8 mouse cellular contexts compared by ENCODE assay signal in genomic region chr11:117963091-117963793, GRCm38 (mm10). TPM values are rescaled to one million over a fixed set of nuclear protein-coding genes. Genes with fewer than 3 reads are reported as not detected.
DNase-seq lines count a peak whose midpoint lies in the region; ATAC-seq and TF ChIP-seq lines count a peak whose summit lies in the region.

No protein-coding gene starts in this region.

- peak overlapping the region; percentile 71 for H3K4me2 ChIP-seq in forebrain, embryonic 16.5 days (ENCODE audit: low read length)
- peak overlapping the region; percentile 79 for H3K4me2 ChIP-seq in lung, embryonic 15.5 days

- peak; percentile 97 for DNase-seq in ES-E14 (ENCODE audit: low read depth, low spot score)
- DNase-seq in cerebellum, adult 11-12 months: peak; percentile 86
- peak; percentile 100 for DNase-seq in heart, postnatal 4 days
- peak; percentile 94 to 95 for DNase-seq in layer of hippocampus, adult 8-10 months (ENCODE audit: low spot score in 2 of 2)
- DNase-seq in ovary, adult 18-20 months (ENCODE audit: low spot score): peak; percentile 98
- peak; percentile 94 for DNase-seq in thymus, postnatal 0 days (ENCODE audit: low spot score)

- peak; percentile 92 for ATAC-seq in forebrain, embryonic 16.5 days
- peak; percentile 84 for ATAC-seq in lung, embryonic 15.5 days (ENCODE audit: borderline replicate concordance, extremely low read depth, low FRiP score, low TSS enrichment)

- no peaks in the 10 kb centered on the region for H3K27me3 ChIP-seq in forebrain, embryonic 16.5 days (replicated peaks; ENCODE audit: control insufficient read depth, insufficient read depth, low read length)
- no peaks in the 10 kb centered on the region for H3K27me3 ChIP-seq in lung, embryonic 15.5 days

- no peaks in the 10 kb centered on the region for H3K9me3 ChIP-seq in ES-E14 (ENCODE audit: control insufficient read depth, insufficient read depth, low read depth, low read length)
- no peaks in the 10 kb centered on the region for H3K9me3 ChIP-seq in forebrain, embryonic 16.5 days (ENCODE audit: control insufficient read depth, low read length)
- no peaks in the 10 kb centered on the region for H3K9me3 ChIP-seq in lung, embryonic 15.5 days

- peak overlapping the region; percentile 61 for H3K9ac ChIP-seq in ES-E14 (ENCODE audit: insufficient read depth, low read depth, low read length, poor library complexity, severe bottlenecking)
- H3K9ac ChIP-seq in forebrain, embryonic 16.5 days (replicated peaks; ENCODE audit: low read depth, low read length): peak overlapping the region; percentile 51
- H3K9ac ChIP-seq in lung, embryonic 15.5 days: peak overlapping the region; percentile 29; the same call in 1 of the 2 replicates

- peaks cover 19 to 31% of the 10 kb centered on the region in 2 experiments; a peak in 3 of 4 replicates for H3K4me1 ChIP-seq in ES-E14 (ENCODE audit: control insufficient read depth in 2 of 2, insufficient read depth in 2 of 2, low read length in 2 of 2, poor library complexity in 1 of 2)
- peaks cover 60% of the 10 kb centered on the region for H3K4me1 ChIP-seq in forebrain, embryonic 16.5 days (replicated peaks; ENCODE audit: control insufficient read depth, insufficient read depth, low read length)
- peaks cover 86% of the 10 kb centered on the region for H3K4me1 ChIP-seq in lung, embryonic 15.5 days

- peaks cover 27% of the 10 kb centered on the region for H3K36me3 ChIP-seq in ES-E14 (ENCODE audit: control insufficient read depth, insufficient read depth, low read length, poor library complexity, severe bottlenecking)
- H3K36me3 ChIP-seq in forebrain, embryonic 16.5 days (ENCODE audit: control insufficient read depth, insufficient read depth): no peaks in the 10 kb centered on the region
- H3K36me3 ChIP-seq in lung, embryonic 15.5 days: 0 out of 2 replicates have a peak, but pooled peaks cover 6% of the 10 kb centered on the region

- peak overlapping the region; percentile 54 to 63 for H3K4me3 ChIP-seq in ES-E14 (ENCODE audit: insufficient read depth in 1 of 2, low read depth in 1 of 2, low read length in 2 of 2, poor library complexity in 1 of 2, severe bottlenecking in 1 of 2)
- peak overlapping the region; percentile 42 for H3K4me3 ChIP-seq in forebrain, embryonic 16.5 days (replicated peaks; ENCODE audit: low read length)
- H3K4me3 ChIP-seq in lung, embryonic 15.5 days: peak overlapping the region; percentile 30

- under 1% methylated on average over 40 of the region's 40 CpGs for WGBS in forebrain, embryonic 16.5 days
- WGBS in lung, embryonic 15.5 days: under 1% methylated on average over 40 of the region's 40 CpGs

- H3K27ac ChIP-seq in ES-E14 (ENCODE audit: insufficient read depth, low read depth, low read length, poor library complexity, severe bottlenecking): peak overlapping the region; percentile 91
- peak overlapping the region; percentile 17; the same call in 1 of the 2 replicates for H3K27ac ChIP-seq in forebrain, embryonic 16.5 days (ENCODE audit: low read length)
- H3K27ac ChIP-seq in lung, embryonic 15.5 days: peak overlapping the region; percentile 94

- in situ Hi-C loops in ES-E14 (cut with MboI; ENCODE audit: low sequenced_read_pairs in 2 of 2, unreplicated experiment in 2 of 2): no loop called here

TF ChIP-seq in ES-E14, 5 proteins besides CTCF, POLR2A, EP300 and RAD21:
- no peak for TF ChIP-seq CHD2 (IDR thresholded peaks at IDR 0.05; ENCODE audit: low read depth, low read length)
- no peak for TF ChIP-seq ZC3H11A (IDR thresholded peaks at IDR 0.05; ENCODE audit: borderline replicate concordance, low read depth, low read length)
- TF ChIP-seq MAFK (IDR thresholded peaks at IDR 0.05; ENCODE audit: insufficient read depth, low read depth, low read length): peak; percentile 91
- TF ChIP-seq HCFC1 (IDR thresholded peaks at IDR 0.05; ENCODE audit: borderline replicate concordance, insufficient read depth, low read length): no peak; the same call in 1 of the 2 replicates
- TF ChIP-seq ZNF384 (IDR thresholded peaks at IDR 0.05; ENCODE audit: low read depth, low read length): no peak

RNA-seq across cellular contexts. Expression of gene Socs3, which starts 6.6 kb away (rescaled TPM):
- 69.8 and 78.6 TPM in 2 replicates for total RNA-seq in ES-E14 (2012; rRNA removed)
- 11.7 and 13.7 TPM in 2 replicates for polyA plus RNA-seq in forebrain, embryonic 16.5 days (2015; fragmentation: Nextera tagmentation; extraction: Ambion mirVana)
- 1 to 10 TPM; 5.5 TPM for total RNA-seq in heart, postnatal 4 days (2021)
- 1 to 10 TPM in 3 of 4 experiments, under 1 TPM in 1; 0.81 to 7.9 (median 3.3) TPM for total RNA-seq in layer of hippocampus, adult 8-10 months (2022)
- polyA plus RNA-seq in lung, embryonic 15.5 days (2015; fragmentation: Nextera tagmentation; extraction: Ambion mirVana): 12.7 and 13.5 TPM in 2 replicates
- 25.8 and 26.7 TPM in 2 replicates for polyA plus RNA-seq in thymus, postnatal 0 days (2015; fragmentation: Nextera tagmentation; extraction: Ambion mirVana)

RNA-seq across cellular contexts. Expression of gene Pgs1, which starts 22.9 kb away (rescaled TPM):
- 95.2 and 101 TPM in 2 replicates for total RNA-seq in ES-E14 (2012; rRNA removed)
- 56.9 and 58.1 TPM in 2 replicates for polyA plus RNA-seq in forebrain, embryonic 16.5 days (2015; fragmentation: Nextera tagmentation; extraction: Ambion mirVana)
- 10 to 100 TPM; 25.0 to 26.2 TPM for total RNA-seq in heart, postnatal 4 days (2021)
- 10 to 100 TPM; 71.3 to 80.4 (median 78.8) TPM for total RNA-seq in layer of hippocampus, adult 8-10 months (2022)
- 37.7 and 42.2 TPM in 2 replicates for polyA plus RNA-seq in lung, embryonic 15.5 days (2015; fragmentation: Nextera tagmentation; extraction: Ambion mirVana)
- 54.8 and 55.6 TPM in 2 replicates for polyA plus RNA-seq in thymus, postnatal 0 days (2015; fragmentation: Nextera tagmentation; extraction: Ambion mirVana)

Comparison
In these comparisons a context has a peak if more than half of its experiments do, and no peak if none do; other contexts are left out.
1. Peak in every context shown above with its lines: DNase-seq, ATAC-seq, H3K4me3 ChIP-seq and H3K27ac ChIP-seq.
2. H3K27ac ChIP-seq: peak in every context shown above with its lines; median percentile 94 in lung, embryonic 15.5 days; 91 in ES-E14; 17 in forebrain, embryonic 16.5 days.